Mouse (Mus musculus) stomach, postnatal 0 days (tissue): ENCODE data around the gene Ass1. TPM values are rescaled to one million over a fixed set of nuclear protein-coding genes. Genes with fewer than 3 reads are reported as not detected.
A peak's percentile ranks its signal among the peaks of the same experiment; 100 is the strongest.

ENCODE experiments used
- ATAC-seq: fragments of 200-750 bp; cut with Nextera tagmentation; 2 replicates; pipeline ENCODE4 v1.8.0; 2017; ENCODE audit not compliant: low FRiP score, low TSS enrichment
- DNase-seq: peaks from one replicate; pipeline ENCODE4 v3.0.0-alpha.2; 2016; ENCODE audit warnings: low spot score
- H3K27ac ChIP-seq: fragments of 300-500 bp; sonication (generic); replicated peaks from 2 replicates; pipeline ENCODE4 v1.5.1; 2014; ENCODE audit warnings: mild to moderate bottlenecking, control low read depth
- H3K27me3 ChIP-seq: fragments of 300-500 bp; sonication (generic); 2 replicates; pipeline ENCODE4 v1.6.1; 2014; ENCODE audit warnings: low read length; ENCODE audit not compliant: control insufficient read depth, insufficient read depth
- H3K36me3 ChIP-seq: fragments of 300-500 bp; sonication (generic); 2 replicates; pipeline ENCODE4 v1.6.1; 2014; ENCODE audit warnings: low read length, mixed read lengths; ENCODE audit not compliant: control insufficient read depth, insufficient read depth
- H3K4me1 ChIP-seq: fragments of 300-500 bp; sonication (generic); replicated peaks from 2 replicates; pipeline ENCODE4 v1.6.1; 2014; ENCODE audit warnings: antibody characterized with exemption; ENCODE audit not compliant: control insufficient read depth, insufficient read depth
- H3K4me2 ChIP-seq: fragments of 300-500 bp; sonication (generic); replicated peaks from 2 replicates; pipeline ENCODE4 v1.6.1; 2014; ENCODE audit warnings: low read depth, mild to moderate bottlenecking, control low read depth, moderate library complexity
- H3K4me3 ChIP-seq: fragments of 300-500 bp; sonication (generic); 2 replicates; pipeline ENCODE4 v1.5.1; 2014; ENCODE audit warnings: low read depth, low read length, control low read depth
- H3K9ac ChIP-seq: fragments of 300-500 bp; sonication (generic); 2 replicates; pipeline ENCODE4 v1.6.1; 2014; ENCODE audit warnings: mild to moderate bottlenecking, low read length, control low read depth, mixed read lengths
- H3K9me3 ChIP-seq: fragments of 300-500 bp; sonication (generic); 2 replicates; pipeline ENCODE4 v1.6.1; 2016; ENCODE audit warnings: low read length; ENCODE audit not compliant: control insufficient read depth
- CTCF ChIP-seq: IDR thresholded peaks from 2 replicates; pipeline ENCODE4 v1.5.1; 2016; ENCODE audit warnings: antibody characterized with exemption, low read depth, mild to moderate bottlenecking, moderate library complexity
- EP300 ChIP-seq: optimal IDR thresholded peaks from 2 replicates; pipeline ENCODE3; 2016; ENCODE audit warnings: antibody characterized with exemption
- WGBS: fragments of 180-500 bp; shearing (Covaris S2); extraction: QIAGEN DNeasy Blood & Tissue Kit; methylation state at CpG from one replicate; pipeline ENCODE4 v1.1.7; 2014; 5-methylcytosine and 5-hydroxymethylcytosine counted together
- polyA plus RNA-seq: library from polyadenylated mRNA; unstranded; fragments of >200 nt; fragmentation: Nextera tagmentation; extraction: Ambion mirVana; gene quantifications from 2 replicates; pipeline ENCODE4 v1.2.1, GENCODE M21; 2015

Gene Ass1
- polyA plus RNA-seq, 1 experiment from 2014 or later = 34.3 TPM

- no peak overlapping the region for H3K9ac ChIP-seq
- H3K36me3 ChIP-seq = no peaks in the 10 kb centered on the region
- no peaks in the 10 kb centered on the region; the same call in 1 of the 2 replicates for H3K4me1 ChIP-seq
- H3K4me2 ChIP-seq = no peak overlapping the region
- no peak overlapping the region for H3K27ac ChIP-seq
- H3K4me3 ChIP-seq = no peak overlapping the region
- no peak for DNase-seq
- TF ChIP-seq EP300 (no peak), CTCF (peak; percentile 66)
- no peak for ATAC-seq
- no peaks in the 10 kb centered on the region for H3K9me3 ChIP-seq
- no peaks in the 10 kb centered on the region for H3K27me3 ChIP-seq
- 64% methylated on average over 4 of the region's 4 CpGs for WGBS
Measured at GRCm38 (mm10) chr2:31473941-31474340, 3.9 kb downstream of the Ass1 start.

GRCm38 (mm10) chr2:31474686-31475085 is 4.7 kb downstream of the Ass1 start:
- Histone ChIP-seq H3K36me3 (no peaks in the 10 kb centered on the region), H3K4me1 (no peaks in the 10 kb centered on the region; the same call in 1 of the 2 replicates), H3K9ac (no peak overlapping the region), H3K27me3 (no peaks in the 10 kb centered on the region), H3K27ac (no peak overlapping the region), H3K9me3 (no peaks in the 10 kb centered on the region), H3K4me3 (no peak overlapping the region), H3K4me2 (no peak overlapping the region)
- TF ChIP-seq CTCF (no peak), EP300 (no peak)
- ATAC-seq (no peak), DNase-seq (no peak)
- 67% methylated on average over 5 of the region's 5 CpGs for WGBS

GRCm38 (mm10) chr2:31476107-31476820 is 6.3 kb downstream of the Ass1 start:
- ATAC-seq = no peak
- H3K9ac ChIP-seq = 0 out of 2 replicates have a peak overlapping the region, but pooled peaks have one; percentile 27
- no peak overlapping the region for H3K27ac ChIP-seq
- no peak for DNase-seq
- H3K27me3 ChIP-seq = no peaks in the 10 kb centered on the region
- WGBS = 54% methylated on average over 9 of the region's 10 CpGs
- no peak overlapping the region for H3K4me3 ChIP-seq
- H3K4me1 ChIP-seq = no peaks in the 10 kb centered on the region
- no peak overlapping the region for H3K4me2 ChIP-seq
- H3K9me3 ChIP-seq = no peaks in the 10 kb centered on the region
- TF ChIP-seq CTCF (no peak), EP300 (no peak)
- no peaks in the 10 kb centered on the region for H3K36me3 ChIP-seq

- Histone ChIP-seq H3K27ac (no peak overlapping the region), H3K4me2 (no peak overlapping the region), H3K4me1 (no peaks in the 10 kb centered on the region), H3K9me3 (no peaks in the 10 kb centered on the region), H3K36me3 (no peaks in the 10 kb centered on the region), H3K4me3 (no peak overlapping the region), H3K27me3 (no peaks in the 10 kb centered on the region), H3K9ac (no peak overlapping the region)
- TF ChIP-seq EP300 (no peak), CTCF (no peak)
- ATAC-seq = no peak
- 74% methylated on average over 12 of the region's 12 CpGs for WGBS
- no peak for DNase-seq
Measured at GRCm38 (mm10) chr2:31477234-31478161, 7.5 kb downstream of the Ass1 start.

- Histone ChIP-seq H3K27me3 (no peaks in the 10 kb centered on the region), H3K9me3 (no peaks in the 10 kb centered on the region), H3K4me3 (no peak overlapping the region), H3K4me2 (no peak overlapping the region), H3K27ac (no peak overlapping the region), H3K4me1 (no peaks in the 10 kb centered on the region), H3K36me3 (no peaks in the 10 kb centered on the region; the same call in 1 of the 2 replicates), H3K9ac (no peak overlapping the region)
- ATAC-seq (peak; percentile 78), DNase-seq (peak; percentile 84)
- WGBS = 31% methylated on average over 8 of the region's 8 CpGs
- TF ChIP-seq EP300 (no peak), CTCF (peak; percentile 96)
Measured at GRCm38 (mm10) chr2:31482914-31483575, 13.0 kb downstream of the Ass1 start.
